Mouse (Mus musculus): ENCODE measurements around the gene Rasl10b. TPM values are rescaled to one million over a fixed set of nuclear protein-coding genes. Genes with fewer than 3 reads are reported as not detected.

The Rasl10b gene
- polyA plus RNA-seq, 1 experiment from 2014 or later, result 4.2 TPM

- H3K9ac ChIP-seq (ENCODE audit: low read depth, low read length), result no peak overlapping the region
- ATAC-seq (ENCODE audit: low FRiP score), result no peak
- no peaks in the 10 kb centered on the region for H3K9me3 ChIP-seq (ENCODE audit: control insufficient read depth, low read length)
- H3K4me1 ChIP-seq (replicated peaks; ENCODE audit: control insufficient read depth, insufficient read depth, low read length), result no peaks in the 10 kb centered on the region
- no peak overlapping the region for H3K4me2 ChIP-seq (replicated peaks; ENCODE audit: low read depth, low read length)
- DNase-seq (ENCODE audit: low spot score), result no peak
- H3K27me3 ChIP-seq (ENCODE audit: control insufficient read depth, insufficient read depth, low read length), result no peaks in the 10 kb centered on the region
- no peak overlapping the region for H3K27ac ChIP-seq (ENCODE audit: low read depth, low read length)
- no peak overlapping the region for H3K4me3 ChIP-seq (ENCODE audit: low read depth, low read length)
- 89% methylated on average over 7 of the region's 7 CpGs for WGBS
- peaks cover 2% of the 10 kb centered on the region; the same call in 1 of the 2 replicates for H3K36me3 ChIP-seq (ENCODE audit: control insufficient read depth, insufficient read depth, low read length)
Measured at GRCm38 (mm10) chr11:83397626-83398025, 11.3 kb upstream of the Rasl10b start.

- no peak for ATAC-seq (ENCODE audit: low FRiP score)
- WGBS, result 81% methylated on average over 5 of the region's 5 CpGs
- no peak overlapping the region for H3K4me2 ChIP-seq (replicated peaks; ENCODE audit: low read depth, low read length)
- no peaks in the 10 kb centered on the region for H3K27me3 ChIP-seq (ENCODE audit: control insufficient read depth, insufficient read depth, low read length)
- no peak overlapping the region for H3K9ac ChIP-seq (ENCODE audit: low read depth, low read length)
- no peaks in the 10 kb centered on the region for H3K9me3 ChIP-seq (ENCODE audit: control insufficient read depth, low read length)
- peaks cover 2% of the 10 kb centered on the region; the same call in 1 of the 2 replicates for H3K36me3 ChIP-seq (ENCODE audit: control insufficient read depth, insufficient read depth, low read length)
- no peak overlapping the region for H3K27ac ChIP-seq (ENCODE audit: low read depth, low read length)
- no peaks in the 10 kb centered on the region for H3K4me1 ChIP-seq (replicated peaks; ENCODE audit: control insufficient read depth, insufficient read depth, low read length)
- no peak for DNase-seq (ENCODE audit: low spot score)
- no peak overlapping the region for H3K4me3 ChIP-seq (ENCODE audit: low read depth, low read length)
Measured at GRCm38 (mm10) chr11:83398724-83399123, 10.2 kb upstream of the Rasl10b start.

- ATAC-seq (ENCODE audit: low FRiP score), result no peak
- H3K4me3 ChIP-seq (ENCODE audit: low read depth, low read length), result no peak overlapping the region
- no peaks in the 10 kb centered on the region for H3K4me1 ChIP-seq (replicated peaks; ENCODE audit: control insufficient read depth, insufficient read depth, low read length)
- no peaks in the 10 kb centered on the region for H3K36me3 ChIP-seq (ENCODE audit: control insufficient read depth, insufficient read depth, low read length)
- H3K9ac ChIP-seq (ENCODE audit: low read depth, low read length), result no peak overlapping the region
- H3K27me3 ChIP-seq (ENCODE audit: control insufficient read depth, insufficient read depth, low read length), result no peaks in the 10 kb centered on the region
- H3K27ac ChIP-seq (ENCODE audit: low read depth, low read length), result no peak overlapping the region
- DNase-seq (ENCODE audit: low spot score), result no peak
- no peak overlapping the region for H3K4me2 ChIP-seq (replicated peaks; ENCODE audit: low read depth, low read length)
- WGBS, result 87% methylated on average over 7 of the region's 7 CpGs
- H3K9me3 ChIP-seq (ENCODE audit: control insufficient read depth, low read length), result no peaks in the 10 kb centered on the region
Measured at GRCm38 (mm10) chr11:83403787-83404186, 5.2 kb upstream of the Rasl10b start.

GRCm38 (mm10) chr11:83406391-83406790 lies 2.5 kb upstream of the Rasl10b start:
- no peak for ATAC-seq (ENCODE audit: low FRiP score)
- Histone ChIP-seq H3K4me3 (ENCODE audit: low read depth, low read length) (no peak overlapping the region), H3K4me1 (replicated peaks; ENCODE audit: control insufficient read depth, insufficient read depth, low read length) (peaks cover 3% of the 10 kb centered on the region), H3K27ac (ENCODE audit: low read depth, low read length) (no peak overlapping the region), H3K27me3 (ENCODE audit: control insufficient read depth, insufficient read depth, low read length) (no peaks in the 10 kb centered on the region), H3K9me3 (ENCODE audit: control insufficient read depth, low read length) (no peaks in the 10 kb centered on the region), H3K9ac (ENCODE audit: low read depth, low read length) (no peak overlapping the region), H3K4me2 (replicated peaks; ENCODE audit: low read depth, low read length) (no peak overlapping the region), H3K36me3 (ENCODE audit: control insufficient read depth, insufficient read depth, low read length) (no peaks in the 10 kb centered on the region)
- WGBS, result 69% methylated on average over 3 of the region's 3 CpGs
- no peak for DNase-seq (ENCODE audit: low spot score)

GRCm38 (mm10) chr11:83408242-83408641 lies 695 bp upstream of the Rasl10b start:
- DNase-seq (ENCODE audit: low spot score) (no peak), ATAC-seq (ENCODE audit: low FRiP score) (no peak)
- no peaks in the 10 kb centered on the region for H3K27me3 ChIP-seq (ENCODE audit: control insufficient read depth, insufficient read depth, low read length)
- WGBS, result 28% methylated on average over 8 of the region's 8 CpGs
- peaks cover 3% of the 10 kb centered on the region for H3K4me1 ChIP-seq (replicated peaks; ENCODE audit: control insufficient read depth, insufficient read depth, low read length)
- no peak overlapping the region for H3K27ac ChIP-seq (ENCODE audit: low read depth, low read length)
- H3K9me3 ChIP-seq (ENCODE audit: control insufficient read depth, low read length), result no peaks in the 10 kb centered on the region
- H3K9ac ChIP-seq (ENCODE audit: low read depth, low read length), result no peak overlapping the region
- no peak overlapping the region for H3K4me3 ChIP-seq (ENCODE audit: low read depth, low read length)
- no peaks in the 10 kb centered on the region for H3K36me3 ChIP-seq (ENCODE audit: control insufficient read depth, insufficient read depth, low read length)
- no peak overlapping the region for H3K4me2 ChIP-seq (replicated peaks; ENCODE audit: low read depth, low read length)

- no peaks in the 10 kb centered on the region for H3K27me3 ChIP-seq (ENCODE audit: control insufficient read depth, insufficient read depth, low read length)
- peak overlapping the region; percentile 62; the same call in 1 of the 2 replicates for H3K27ac ChIP-seq (ENCODE audit: low read depth, low read length)
- H3K4me1 ChIP-seq (replicated peaks; ENCODE audit: control insufficient read depth, insufficient read depth, low read length), result peaks cover 3% of the 10 kb centered on the region
- under 1% methylated on average over 20 of the region's 40 CpGs for WGBS
- H3K4me2 ChIP-seq (replicated peaks; ENCODE audit: low read depth, low read length), result peak overlapping the region; percentile 94
- peak overlapping the region; percentile 92 for H3K9ac ChIP-seq (ENCODE audit: low read depth, low read length)
- ATAC-seq (ENCODE audit: low FRiP score) (peak; percentile 59), DNase-seq (ENCODE audit: low spot score) (peak; percentile 53)
- H3K36me3 ChIP-seq (ENCODE audit: control insufficient read depth, insufficient read depth, low read length), result no peaks in the 10 kb centered on the region
- H3K4me3 ChIP-seq (ENCODE audit: low read depth, low read length), result peak overlapping the region; percentile 82
- H3K9me3 ChIP-seq (ENCODE audit: control insufficient read depth, low read length), result no peaks in the 10 kb centered on the region
Measured at GRCm38 (mm10) chr11:83409792-83410291, 905 bp downstream of the Rasl10b start.

- H3K4me1 ChIP-seq (replicated peaks; ENCODE audit: control insufficient read depth, insufficient read depth, low read length), result peaks cover 3% of the 10 kb centered on the region
- H3K27me3 ChIP-seq (ENCODE audit: control insufficient read depth, insufficient read depth, low read length), result no peaks in the 10 kb centered on the region
- WGBS, result 30% methylated on average over 6 of the region's 6 CpGs
- H3K4me2 ChIP-seq (replicated peaks; ENCODE audit: low read depth, low read length), result peak overlapping the region; percentile 94
- H3K9me3 ChIP-seq (ENCODE audit: control insufficient read depth, low read length), result no peaks in the 10 kb centered on the region
- H3K9ac ChIP-seq (ENCODE audit: low read depth, low read length), result no peak overlapping the region
- H3K36me3 ChIP-seq (ENCODE audit: control insufficient read depth, insufficient read depth, low read length), result no peaks in the 10 kb centered on the region
- H3K4me3 ChIP-seq (ENCODE audit: low read depth, low read length), result peak overlapping the region; percentile 82
- no peak overlapping the region for H3K27ac ChIP-seq (ENCODE audit: low read depth, low read length)
- ATAC-seq (ENCODE audit: low FRiP score) (no peak), DNase-seq (ENCODE audit: low spot score) (no peak)
Measured at GRCm38 (mm10) chr11:83410510-83410909, 1.6 kb downstream of the Rasl10b start.

- Histone ChIP-seq H3K27ac (ENCODE audit: low read depth, low read length) (no peak overlapping the region), H3K9me3 (ENCODE audit: control insufficient read depth, low read length) (no peaks in the 10 kb centered on the region), H3K4me1 (replicated peaks; ENCODE audit: control insufficient read depth, insufficient read depth, low read length) (no peaks in the 10 kb centered on the region; the same call in 1 of the 2 replicates), H3K4me3 (ENCODE audit: low read depth, low read length) (no peak overlapping the region), H3K9ac (ENCODE audit: low read depth, low read length) (no peak overlapping the region), H3K36me3 (ENCODE audit: control insufficient read depth, insufficient read depth, low read length) (no peaks in the 10 kb centered on the region), H3K27me3 (ENCODE audit: control insufficient read depth, insufficient read depth, low read length) (peaks cover 18% of the 10 kb centered on the region), H3K4me2 (replicated peaks; ENCODE audit: low read depth, low read length) (no peak overlapping the region)
- WGBS, result 20% methylated on average over 5 of the region's 5 CpGs
- ATAC-seq (ENCODE audit: low FRiP score) (no peak), DNase-seq (ENCODE audit: low spot score) (peak; percentile 61)
Measured at GRCm38 (mm10) chr11:83417080-83417479, 8.1 kb downstream of the Rasl10b start.

- WGBS, result 84% methylated on average over 7 of the region's 7 CpGs
- ATAC-seq (ENCODE audit: low FRiP score) (no peak), DNase-seq (ENCODE audit: low spot score) (no peak)
- Histone ChIP-seq H3K9ac (ENCODE audit: low read depth, low read length) (no peak overlapping the region), H3K4me1 (replicated peaks; ENCODE audit: control insufficient read depth, insufficient read depth, low read length) (no peaks in the 10 kb centered on the region; the same call in 1 of the 2 replicates), H3K9me3 (ENCODE audit: control insufficient read depth, low read length) (no peaks in the 10 kb centered on the region), H3K27ac (ENCODE audit: low read depth, low read length) (no peak overlapping the region), H3K27me3 (ENCODE audit: control insufficient read depth, insufficient read depth, low read length) (peaks cover 18% of the 10 kb centered on the region), H3K4me2 (replicated peaks; ENCODE audit: low read depth, low read length) (no peak overlapping the region), H3K4me3 (ENCODE audit: low read depth, low read length) (no peak overlapping the region), H3K36me3 (ENCODE audit: control insufficient read depth, insufficient read depth, low read length) (no peaks in the 10 kb centered on the region)
Measured at GRCm38 (mm10) chr11:83417708-83418107, 8.8 kb downstream of the Rasl10b start.
